1 mouse cellular context compared by ENCODE assay signal in genomic region chr7:127296786-127297555, GRCm38 (mm10).
TF ChIP-seq lines count a peak whose summit lies in the region.

No protein-coding gene starts in this region.

TF ChIP-seq in MEL, 35 proteins besides CTCF, POLR2A, EP300 and RAD21:
- 0 out of 2 replicates have a peak, but pooled peaks have one; percentile 6 for TF ChIP-seq USF1 (IDR thresholded peaks at IDR 0.05; ENCODE audit: low read depth, low read length)
- no peak for TF ChIP-seq ZNF384 (IDR thresholded peaks at IDR 0.05; ENCODE audit: low read depth, low read length)
